Mouse (Mus musculus) forebrain, postnatal 0 days (tissue): Measurements from ENCODE around the gene Pdcd2l. TPM values are rescaled to one million over a fixed set of nuclear protein-coding genes. Genes with fewer than 3 reads are reported as not detected.

Source experiments
- ATAC-seq: fragments of 200-750 bp; cut with Nextera tagmentation; 2 replicates; pipeline ENCODE4 v1.8.0; 2017; ENCODE audit warnings: mild to moderate bottlenecking, moderate library complexity
- DNase-seq: peaks from one replicate; pipeline ENCODE4 v3.0.0-alpha.2; 2015
- H3K27ac ChIP-seq: fragments of 300-500 bp; sonication (generic); 2 replicates; pipeline ENCODE4 v1.5.1; 2014; ENCODE audit warnings: low read depth, mild to moderate bottlenecking, antibody characterized with exemption, low read length, moderate library complexity, mixed read lengths
- H3K27me3 ChIP-seq: fragments of 300-500 bp; sonication (generic); 2 replicates; pipeline ENCODE4 v1.6.1; 2014; ENCODE audit warnings: mild to moderate bottlenecking, low read length, mixed read lengths; ENCODE audit not compliant: insufficient read depth
- H3K36me3 ChIP-seq: fragments of 300-500 bp; sonication (generic); 2 replicates; pipeline ENCODE4 v1.6.1; 2014; ENCODE audit warnings: mild to moderate bottlenecking, moderate library complexity; ENCODE audit not compliant: insufficient read depth
- H3K4me1 ChIP-seq: fragments of 300-500 bp; sonication (generic); 2 replicates; pipeline ENCODE4 v1.6.1; 2014; ENCODE audit warnings: antibody characterized with exemption; ENCODE audit not compliant: insufficient read depth
- H3K4me2 ChIP-seq: fragments of 300-500 bp; sonication (generic); 2 replicates; pipeline ENCODE4 v1.6.1; 2014; ENCODE audit warnings: low read depth, mild to moderate bottlenecking, moderate library complexity
- H3K4me3 ChIP-seq: fragments of 300-500 bp; sonication (generic); 2 replicates; pipeline ENCODE4 v1.5.1; 2014; ENCODE audit warnings: low read depth, low read length, mixed read lengths
- H3K9ac ChIP-seq: fragments of 300-500 bp; sonication (generic); 2 replicates; pipeline ENCODE4 v1.6.1; 2014; ENCODE audit warnings: mild to moderate bottlenecking
- H3K9me3 ChIP-seq: fragments of 300-500 bp; sonication (generic); 2 replicates; pipeline ENCODE4 v1.6.1; 2016; ENCODE audit warnings: low read length
- CTCF ChIP-seq: sonication (generic); IDR thresholded peaks from 2 replicates; pipeline ENCODE4 v1.5.1; 2016; ENCODE audit warnings: antibody characterized with exemption, control low read depth, low read depth
- WGBS: fragments of 180-500 bp; shearing (Covaris S2); extraction: QIAGEN DNeasy Blood & Tissue Kit; methylation state at CpG from one replicate; pipeline ENCODE4 v1.1.7; 2014; 5-methylcytosine and 5-hydroxymethylcytosine counted together
- polyA plus RNA-seq: library from polyadenylated mRNA; unstranded; fragments of >200 nt; fragmentation: Nextera tagmentation; extraction: Ambion mirVana; gene quantifications from 2 replicates; pipeline ENCODE4 v1.2.1, GENCODE M21; 2015
- total RNA-seq: library from RNA; depleted of rRNA; stranded (reverse); fragments of >200 nt; gene quantifications from 2 replicates; pipeline ENCODE4 v1.2.3, GENCODE M21; 2014; rRNA removed

The Pdcd2l gene
- total RNA-seq (47.4 and 63.7 TPM in 2 replicates), polyA plus RNA-seq (69.0 and 74.7 TPM in 2 replicates)

GRCm38 (mm10) chr7:34196132-34197128 is at the start of gene Pdcd2l:
Gene Pdcd2l (minus strand): TSS chr7:34196661.
- Histone ChIP-seq H3K9ac (peak within 1 kb of the TSS; percentile 87), H3K4me3 (peak within 1 kb of the TSS; percentile 86), H3K9me3 (no peaks in the 10 kb centered on the region), H3K27me3 (no peaks in the 10 kb centered on the region), H3K27ac (peak within 1 kb of the TSS; percentile 80), H3K4me2 (peak within 1 kb of the TSS; percentile 85), H3K4me1 (peaks cover 8% of the 10 kb centered on the region; the same call in 1 of the 2 replicates), H3K36me3 (peaks cover 19% of the 10 kb centered on the region)
- no peak; the same call in 1 of the 2 replicates for TF ChIP-seq CTCF
- ATAC-seq (peak; percentile 97), DNase-seq (peak; percentile 96)
- 4% methylated on average over 65 of the region's 70 CpGs for WGBS

GRCm38 (mm10) chr7:34242176-34242575 is 45.7 kb upstream of the Pdcd2l start:
- no peaks in the 10 kb centered on the region for H3K4me1 ChIP-seq
- H3K4me2 ChIP-seq: no peak overlapping the region
- no peak overlapping the region for H3K4me3 ChIP-seq
- H3K9me3 ChIP-seq: no peaks in the 10 kb centered on the region
- peaks cover 59% of the 10 kb centered on the region for H3K36me3 ChIP-seq
- H3K27ac ChIP-seq: no peak overlapping the region
- ATAC-seq: peak; percentile 29
- no peaks in the 10 kb centered on the region for H3K27me3 ChIP-seq
- DNase-seq: peak; percentile 17
- 83% methylated on average over 11 of the region's 11 CpGs for WGBS
- no peak for TF ChIP-seq CTCF
- no peak overlapping the region for H3K9ac ChIP-seq

GRCm38 (mm10) chr7:34238086-34238485 is 41.6 kb upstream of the Pdcd2l start:
- ATAC-seq: no peak
- H3K4me1 ChIP-seq: 0 out of 2 replicates have a peak, but pooled peaks cover 4% of the 10 kb centered on the region
- H3K27me3 ChIP-seq: no peaks in the 10 kb centered on the region
- no peak overlapping the region for H3K4me2 ChIP-seq
- no peak overlapping the region for H3K27ac ChIP-seq
- no peak overlapping the region for H3K4me3 ChIP-seq
- no peaks in the 10 kb centered on the region for H3K9me3 ChIP-seq
- TF ChIP-seq CTCF: no peak
- H3K36me3 ChIP-seq: peaks cover 48% of the 10 kb centered on the region
- no peak overlapping the region for H3K9ac ChIP-seq
- WGBS: 92% methylated on average over 5 of the region's 5 CpGs
- DNase-seq: no peak

- no peaks in the 10 kb centered on the region for H3K9me3 ChIP-seq
- H3K27me3 ChIP-seq: no peaks in the 10 kb centered on the region
- no peak overlapping the region for H3K4me2 ChIP-seq
- H3K4me3 ChIP-seq: no peak overlapping the region
- peaks cover 42% of the 10 kb centered on the region for H3K36me3 ChIP-seq
- ATAC-seq (no peak), DNase-seq (no peak)
- H3K4me1 ChIP-seq: 0 out of 2 replicates have a peak, but pooled peaks cover 4% of the 10 kb centered on the region
- H3K27ac ChIP-seq: no peak overlapping the region
- WGBS: 81% methylated on average over 5 of the region's 5 CpGs
- TF ChIP-seq CTCF: no peak
- no peak overlapping the region for H3K9ac ChIP-seq
Observed at GRCm38 (mm10) chr7:34235602-34236001, 39.1 kb upstream of the Pdcd2l start.

- Histone ChIP-seq H3K36me3 (peaks cover 37% of the 10 kb centered on the region), H3K9me3 (no peaks in the 10 kb centered on the region), H3K27me3 (no peaks in the 10 kb centered on the region), H3K4me2 (peak overlapping the region; percentile 65), H3K27ac (peak overlapping the region; percentile 74), H3K9ac (peak overlapping the region; percentile 48), H3K4me3 (peak overlapping the region; percentile 52), H3K4me1 (0 out of 2 replicates have a peak, but pooled peaks cover 4% of the 10 kb centered on the region)
- DNase-seq (no peak), ATAC-seq (0 out of 2 replicates have a peak, but pooled peaks have one; percentile 2)
- TF ChIP-seq CTCF: no peak
- 1% methylated on average over 17 of the region's 17 CpGs for WGBS
Observed at GRCm38 (mm10) chr7:34234610-34235561, 38.4 kb upstream of the Pdcd2l start.

GRCm38 (mm10) chr7:34233909-34234609 is 37.6 kb upstream of the Pdcd2l start:
- no peak for TF ChIP-seq CTCF
- no peaks in the 10 kb centered on the region for H3K9me3 ChIP-seq
- H3K27me3 ChIP-seq: no peaks in the 10 kb centered on the region
- H3K4me3 ChIP-seq: peak overlapping the region; percentile 52
- peak; percentile 95 for ATAC-seq
- peak overlapping the region; percentile 74 for H3K27ac ChIP-seq
- peak; percentile 99 for DNase-seq
- WGBS: under 1% methylated on average over 46 of the region's 46 CpGs
- peak overlapping the region; percentile 65 for H3K4me2 ChIP-seq
- peaks cover 28% of the 10 kb centered on the region for H3K36me3 ChIP-seq
- peak overlapping the region; percentile 48 for H3K9ac ChIP-seq
- H3K4me1 ChIP-seq: 0 out of 2 replicates have a peak, but pooled peaks cover 8% of the 10 kb centered on the region
